Mouse (Mus musculus) right cerebral cortex, postnatal 36 days (tissue): ENCODE results near the gene Zfp128.
A peak's percentile ranks its signal among the peaks of the same experiment; 100 is the strongest.
"Not testable (repeated sequence)": the region's sequence is repeated elsewhere in the genome, so short reads cannot be mapped to it uniquely, and the experiment has no call there.

ENCODE experiments used
- DNase-seq, 2 experiments: peaks; one replicate each; pipeline ENCODE4 v3.0.0; 2022; ENCODE audit warnings: low spot score in 2 of 2, mixed read lengths in 1 of 2

Zfp128 gene

GRCm38 (mm10) chr7:12921705-12922465 is 40.9 kb downstream of the Zfp128 start, which contains the start of gene Rps5:
TSS of gene Rps5 (plus strand) at chr7:12922290.
- peak; percentile 99 for DNase-seq

- no peak for DNase-seq
These were observed 41.8 kb downstream of the Zfp128 start for GRCm38 (mm10) chr7:12922729-12923128.

- no peak for DNase-seq
These were observed 45.3 kb downstream of the Zfp128 start for GRCm38 (mm10) chr7:12926316-12926715.

- no peak for DNase-seq
These were observed 46.3 kb downstream of the Zfp128 start, which contains the start of gene Rnf225 for GRCm38 (mm10) chr7:12927191-12927680. TSS of gene Rnf225 (plus strand) at chr7:12927416.

- DNase-seq = peak in 1 of 2 experiments; percentile 37
These were observed 47.0 kb downstream of the Zfp128 start for GRCm38 (mm10) chr7:12927693-12928589.

- DNase-seq = no peak
These were observed 52.7 kb downstream of the Zfp128 start for GRCm38 (mm10) chr7:12933615-12934140.

GRCm38 (mm10) chr7:12934808-12935207 is 53.8 kb downstream of the Zfp128 start:
- no peak for DNase-seq

- not testable (repeated sequence) for DNase-seq
These were observed 56.4 kb downstream of the Zfp128 start for GRCm38 (mm10) chr7:12937254-12937803.

GRCm38 (mm10) chr7:12940599-12940998 is 59.6 kb downstream of the Zfp128 start:
- no peak for DNase-seq
